Mouse (Mus musculus) liver, postnatal 0 days (tissue): Measurements from ENCODE around the gene Arhgap23.

Experiments
- CTCF ChIP-seq: sonication (generic); IDR thresholded peaks from 2 replicates; pipeline ENCODE4 v1.5.1; 2016; ENCODE audit warnings: antibody characterized with exemption, low read depth
- EP300 ChIP-seq: IDR thresholded peaks from 2 replicates; pipeline ENCODE4 v1.6.1; 2016; ENCODE audit warnings: antibody characterized with exemption, low read depth, mild to moderate bottlenecking

DNA sequence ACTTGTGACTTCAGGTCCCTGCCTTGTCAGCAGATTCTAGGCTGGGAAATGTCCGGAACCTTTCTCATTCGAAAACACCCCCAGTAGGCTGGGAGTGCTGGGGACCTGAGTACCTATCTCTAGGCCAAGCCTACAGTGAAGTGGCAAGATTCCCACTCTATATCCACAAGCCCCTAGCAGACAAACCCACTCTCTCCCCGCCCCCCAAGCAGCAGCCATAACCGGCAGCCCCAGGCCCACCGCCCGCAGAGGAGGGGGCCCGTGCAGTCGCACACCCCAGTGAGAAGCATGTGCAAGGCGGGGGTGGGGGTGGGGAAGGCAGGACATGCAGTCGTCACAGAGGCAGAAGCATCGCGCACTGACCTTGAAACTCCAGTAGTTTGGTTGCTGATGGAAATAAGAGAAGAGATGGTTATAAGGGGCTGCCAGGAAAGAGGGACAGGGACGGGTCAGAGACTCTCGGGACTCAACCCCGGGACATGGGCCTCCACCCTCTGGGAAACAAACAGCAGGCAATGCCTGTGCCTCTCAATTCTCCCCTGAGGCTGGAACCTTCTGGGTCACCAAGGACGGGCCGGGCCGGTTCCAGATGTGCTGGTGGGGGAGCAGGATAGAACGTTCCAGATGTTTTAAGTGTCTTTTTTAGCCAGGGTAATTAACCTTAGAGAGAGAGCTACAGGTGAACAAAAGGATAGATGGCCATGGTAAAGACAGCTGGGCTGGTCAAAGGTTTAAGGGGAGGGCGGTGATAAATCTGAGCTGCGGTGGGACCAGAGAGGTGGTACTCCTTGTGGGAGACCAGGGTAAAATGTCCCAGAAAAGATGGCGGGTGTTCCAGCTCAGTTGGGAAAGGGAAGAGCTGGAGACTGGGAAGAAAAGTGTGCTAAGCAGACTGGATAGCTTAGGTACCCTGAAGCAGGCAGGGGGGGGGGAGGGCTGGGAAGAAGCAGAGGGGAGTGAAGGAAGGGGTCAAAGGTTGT is 127.1 kb downstream of the Arhgap23 start:
- TF ChIP-seq CTCF: no peak
- no peak for TF ChIP-seq EP300
